Mouse (Mus musculus) brain, embryonic 14.5 days (tissue): ENCODE data around the gene Crybb2.

Source experiments
- CTCF ChIP-seq: fragments of 200-500 bp; IDR thresholded peaks from 2 replicates; pipeline ENCODE4 v1.5.1; 2012; ENCODE audit warnings: inconsistent platforms, mild to moderate bottlenecking, moderate library complexity, borderline replicate concordance; ENCODE audit not compliant: insufficient read depth, insufficient read length; ENCODE audit errors: extremely low read depth
- POLR2A ChIP-seq: fragments of 200-500 bp; IDR thresholded peaks from 2 replicates; pipeline ENCODE4 v1.6.1; 2012; ENCODE audit warnings: mild to moderate bottlenecking, inconsistent platforms, borderline replicate concordance; ENCODE audit not compliant: poor library complexity, insufficient read depth, insufficient read length, severe bottlenecking; ENCODE audit errors: extremely low read depth

DNA sequence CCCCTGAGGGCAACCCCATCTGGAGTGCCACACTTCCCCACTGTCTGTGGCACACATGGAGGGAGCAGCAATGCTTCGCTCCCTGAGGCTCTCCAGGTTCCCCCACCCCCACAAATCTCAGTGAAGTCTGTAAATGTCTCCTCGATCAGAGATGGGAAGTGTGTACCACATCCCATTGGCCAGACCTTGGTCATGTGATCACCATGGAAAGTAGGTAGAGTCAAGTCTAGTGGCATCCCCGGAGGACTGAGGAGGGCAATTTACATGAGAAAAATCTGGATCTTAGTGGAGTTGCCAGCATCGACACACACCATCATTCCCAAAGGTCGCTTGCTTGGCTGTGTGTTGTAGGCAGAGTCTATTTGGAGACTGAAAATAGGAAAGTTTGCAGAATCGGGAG lies 31.3 kb downstream of the Crybb2 start:
- no peak for TF ChIP-seq CTCF
- no peak for TF ChIP-seq POLR2A
